Mouse (Mus musculus): Measurements from ENCODE around the gene Ctsw.

Gene Ctsw

GRCm38 (mm10) chr19:5463212-5463611, 5.1 kb downstream of the Ctsw start:
- DNase-seq (ENCODE audit: low spot score), result no peak

- DNase-seq (ENCODE audit: low spot score), result no peak
Measured at GRCm38 (mm10) chr19:5461411-5461810, 6.9 kb downstream of the Ctsw start.

- peak; percentile 85 for DNase-seq (ENCODE audit: low spot score)
Measured at GRCm38 (mm10) chr19:5460465-5460911, 7.8 kb downstream of the Ctsw start, which contains the start of gene Fibp. Gene Fibp, plus strand, starts transcription at chr19:5460615.

GRCm38 (mm10) chr19:5459896-5460295, 8.4 kb downstream of the Ctsw start:
- DNase-seq (ENCODE audit: low spot score), result no peak

DNA sequence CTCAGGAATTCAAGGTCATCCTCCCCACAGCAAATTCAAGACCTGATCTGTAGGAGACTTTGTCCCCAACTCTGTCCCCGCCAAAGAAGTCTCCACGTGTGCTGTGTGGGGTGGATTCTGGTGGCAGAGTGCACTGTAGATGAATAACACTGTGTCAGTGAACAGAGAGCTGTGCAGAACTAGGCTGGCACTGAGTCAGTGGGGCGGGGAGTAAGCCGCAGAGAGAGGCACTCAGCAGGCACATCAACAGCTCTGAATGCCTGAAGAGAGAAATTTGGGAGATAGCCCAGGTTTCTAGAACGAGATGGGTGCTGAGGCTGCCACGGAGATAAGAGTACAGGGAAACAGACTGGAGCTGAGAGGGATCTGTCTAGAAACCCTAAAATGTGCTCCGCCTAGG, 9.3 kb downstream of the Ctsw start:
- DNase-seq (ENCODE audit: low spot score), result no peak

DNA sequence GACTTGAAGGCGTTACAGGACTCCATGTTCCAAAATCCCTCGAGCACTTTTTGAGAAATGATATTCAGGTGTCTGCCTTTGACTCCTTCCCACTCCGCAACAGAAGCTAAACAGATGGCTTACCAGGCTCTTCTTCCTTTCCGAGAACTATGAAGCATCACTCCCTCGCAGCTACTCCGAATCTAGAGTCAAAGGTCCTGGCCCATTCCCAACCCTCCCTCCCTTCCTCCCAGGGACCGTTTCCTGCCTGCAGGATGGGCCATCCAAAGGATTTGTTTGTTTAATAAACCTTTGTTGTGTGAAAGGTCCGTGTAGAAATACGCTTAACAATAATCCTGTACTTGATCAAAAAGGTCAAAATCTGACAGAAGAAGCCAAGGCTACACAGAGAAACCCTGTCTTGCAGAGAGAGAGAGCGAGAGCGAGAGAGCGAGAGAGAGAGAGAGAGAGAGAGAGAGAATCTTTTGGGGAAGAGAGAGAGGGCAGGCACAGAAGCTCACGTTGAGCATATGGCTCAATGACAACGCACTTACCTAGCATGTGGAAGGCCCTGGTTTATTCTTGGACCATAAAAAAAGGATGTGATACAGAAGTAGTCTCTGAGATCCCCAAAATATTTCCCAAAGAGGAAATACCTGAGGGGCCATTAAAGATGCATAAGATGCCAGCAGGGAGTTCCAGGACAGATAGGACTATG, 10.4 kb downstream of the Ctsw start, which contains the start of gene Ccdc85b:
Ccdc85b (minus strand) TSS at position 149 of the 697 bp plus-strand sequence.
- DNase-seq (ENCODE audit: low spot score), result no peak

DNA sequence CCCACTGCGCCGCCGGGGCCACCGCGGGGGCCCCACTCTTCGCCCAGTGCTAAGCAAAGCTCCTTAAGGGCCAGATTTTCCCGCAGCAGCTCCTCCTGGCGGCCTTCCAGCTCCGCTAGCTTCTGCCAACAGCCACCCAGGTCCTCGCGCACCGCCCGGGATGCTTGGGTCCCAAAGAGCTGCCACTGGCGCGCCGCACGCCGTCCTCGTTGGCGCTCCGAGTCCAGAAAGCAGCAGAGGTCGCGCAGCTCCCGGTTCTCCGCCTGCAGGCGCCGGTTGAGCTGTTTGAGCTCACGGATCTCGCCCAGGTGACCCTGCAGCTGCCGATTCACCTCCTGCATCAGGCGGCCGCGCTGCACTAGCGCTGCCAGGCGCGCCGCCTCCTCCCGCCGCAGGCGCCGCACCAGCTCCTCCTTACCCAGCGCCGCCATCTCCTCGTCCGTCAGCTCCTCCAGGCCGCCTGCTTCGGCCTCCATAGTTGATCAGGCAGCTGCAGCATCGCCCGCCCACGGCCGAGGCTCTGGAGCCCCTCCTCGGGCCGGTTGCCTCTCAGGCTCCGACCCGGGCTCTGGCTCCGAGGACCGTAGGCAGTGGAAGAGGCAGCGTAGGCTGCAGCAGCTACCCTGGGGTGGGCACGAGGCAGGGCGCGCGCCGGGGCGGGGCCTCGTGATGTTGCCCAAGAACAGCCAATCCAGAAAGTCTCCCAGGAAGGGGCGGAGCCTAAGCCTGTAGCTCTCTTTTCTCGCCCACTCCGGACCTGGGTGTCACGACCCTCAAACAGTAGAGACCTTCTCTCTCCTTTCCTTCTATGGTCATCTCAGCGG, 11.2 kb downstream of the Ctsw start:
- peak; percentile 88 for DNase-seq (ENCODE audit: low spot score)

GRCm38 (mm10) chr19:5456241-5456921, 11.9 kb downstream of the Ctsw start:
- no peak for DNase-seq (ENCODE audit: low spot score)

- no peak for DNase-seq (ENCODE audit: low spot score)
Measured at GRCm38 (mm10) chr19:5455568-5455967, 12.7 kb downstream of the Ctsw start.

- no peak for DNase-seq (ENCODE audit: low spot score)
Measured at GRCm38 (mm10) chr19:5455037-5455436, 13.3 kb downstream of the Ctsw start.

DNA sequence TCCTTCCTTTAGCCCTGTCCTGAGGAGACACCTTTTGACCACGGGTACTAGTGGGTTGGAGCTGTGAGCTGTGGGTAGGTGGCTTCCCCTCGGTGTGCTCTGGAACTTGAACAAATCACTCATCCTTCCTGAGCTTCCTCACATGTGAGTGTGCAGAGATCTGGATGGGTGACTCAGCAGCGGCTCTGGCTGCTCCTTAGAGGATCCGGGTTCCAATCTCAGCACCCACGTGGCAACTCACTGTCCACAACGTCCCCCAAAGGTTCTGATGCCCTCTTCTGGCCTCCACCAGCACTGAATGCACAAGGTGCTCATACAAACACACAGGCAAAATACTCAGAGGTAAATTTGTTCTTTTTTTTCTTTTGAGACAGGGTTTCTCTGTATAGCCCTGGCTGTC, 16.5 kb downstream of the Ctsw start:
- no peak for DNase-seq (ENCODE audit: low spot score)

- no peak for DNase-seq (ENCODE audit: low spot score)
Measured at GRCm38 (mm10) chr19:5449673-5450072, 18.6 kb downstream of the Ctsw start.

DNA sequence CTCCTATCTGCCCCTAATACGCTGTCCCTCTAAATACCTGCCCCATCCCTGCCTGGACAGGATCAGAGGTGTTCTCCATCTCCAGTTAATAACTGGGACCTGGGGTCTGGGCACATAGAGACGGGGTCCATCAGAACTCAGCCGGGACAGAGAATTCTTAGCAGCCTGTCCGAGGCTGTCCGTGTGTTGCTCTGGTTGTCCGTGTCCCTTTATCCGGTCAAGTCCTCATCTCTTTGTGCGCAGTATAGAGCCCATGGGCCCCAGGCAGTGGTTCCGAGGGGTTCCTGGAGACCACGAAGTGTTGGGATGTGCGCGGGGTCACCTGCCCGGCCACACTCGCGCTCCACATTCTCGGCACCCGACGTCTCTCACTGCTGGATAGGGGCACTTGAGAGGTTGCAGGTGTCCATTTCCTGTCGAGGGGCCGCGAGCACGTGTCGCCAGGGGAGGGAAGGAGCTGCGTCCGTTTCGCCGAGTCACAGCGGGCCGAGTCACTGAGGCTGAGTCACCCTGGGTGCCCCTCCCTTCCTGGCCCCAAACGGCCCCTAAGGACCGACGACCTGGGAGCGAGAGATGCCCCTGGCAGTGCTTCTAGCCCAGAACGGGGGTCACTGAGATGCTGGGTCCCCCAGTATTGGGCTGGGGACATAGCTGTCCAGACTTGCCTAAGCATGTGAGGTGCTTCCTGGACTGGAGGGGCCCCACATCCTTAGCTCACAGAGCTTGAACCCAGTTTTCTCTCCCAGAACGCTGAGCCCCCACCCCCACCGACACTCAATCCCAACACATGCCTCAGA, 19.8 kb downstream of the Ctsw start:
- DNase-seq (ENCODE audit: low spot score), result peak; percentile 33

GRCm38 (mm10) chr19:5447515-5448353, 20.6 kb downstream of the Ctsw start, which contains the start of gene Fosl1:
Gene Fosl1, plus strand, starts transcription at chr19:5447547.
- DNase-seq (ENCODE audit: low spot score), result peak; percentile 88

GRCm38 (mm10) chr19:5445747-5446146, 22.6 kb downstream of the Ctsw start:
- no peak for DNase-seq (ENCODE audit: low spot score)

DNA sequence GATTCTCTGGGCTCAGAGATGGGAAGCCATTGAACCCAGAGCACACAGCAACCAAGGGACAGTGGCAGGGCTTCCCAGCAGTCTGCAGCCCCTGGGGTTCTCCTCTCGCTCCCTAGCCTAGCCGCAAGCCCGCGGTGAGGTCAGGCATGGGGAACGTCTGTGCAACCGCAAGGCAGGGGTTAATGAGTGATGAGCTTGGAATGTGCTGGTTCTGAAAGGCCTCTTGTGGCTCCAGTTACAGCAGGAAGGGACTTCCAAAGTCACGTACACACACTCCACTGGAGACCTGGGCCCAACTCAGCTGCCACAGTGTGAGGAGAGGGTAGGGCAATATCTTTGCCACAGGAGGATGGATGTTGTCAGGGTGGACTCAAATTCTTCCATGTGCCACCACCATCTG, 23.4 kb downstream of the Ctsw start:
- no peak for DNase-seq (ENCODE audit: low spot score)

DNA sequence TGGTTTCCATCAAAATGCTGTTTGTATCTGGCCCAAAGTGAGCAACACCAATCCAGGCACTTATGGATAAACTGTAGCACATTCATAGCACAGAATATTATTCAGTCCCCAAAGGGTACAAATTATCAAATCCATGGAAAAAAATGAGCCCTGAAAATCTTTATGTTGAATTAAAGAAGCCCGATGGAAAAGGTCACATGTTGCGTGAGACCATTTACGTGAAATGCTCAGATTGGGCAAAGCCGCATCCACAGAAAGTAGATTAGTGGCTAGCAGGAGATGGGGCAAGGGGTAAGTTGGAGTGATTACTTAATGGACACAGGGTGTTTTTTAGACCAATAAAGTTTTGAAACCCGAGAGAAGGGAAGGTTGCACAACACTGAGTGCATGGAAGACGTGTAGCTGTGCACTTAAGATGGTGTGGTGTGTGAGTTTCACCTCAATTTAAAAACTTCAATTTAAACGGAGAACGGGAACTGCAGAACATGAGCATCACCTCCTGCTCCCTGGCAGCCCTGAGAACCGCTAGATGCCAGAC, 23.9 kb downstream of the Ctsw start:
- no peak for DNase-seq (ENCODE audit: low spot score)

DNA sequence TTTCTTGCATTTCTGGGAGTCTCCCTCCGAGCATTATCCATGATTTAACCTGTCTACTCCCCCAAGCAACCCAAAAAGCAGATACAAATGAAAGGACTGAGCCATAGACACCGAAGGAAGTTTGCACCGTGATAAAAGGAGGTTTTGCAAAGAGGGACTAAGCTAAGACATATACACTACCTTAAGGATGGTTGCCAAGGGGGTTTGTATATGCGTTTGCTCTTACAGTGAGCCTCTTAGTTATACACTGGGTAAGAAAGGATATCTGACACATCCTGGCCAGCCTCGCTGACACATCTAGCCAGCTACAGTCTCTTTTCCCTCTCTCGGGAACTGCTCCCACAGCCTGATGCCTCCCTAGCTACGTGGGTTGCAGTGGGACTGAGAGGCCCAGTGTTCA, 34.4 kb downstream of the Ctsw start:
- DNase-seq (ENCODE audit: low spot score), result no peak

DNA sequence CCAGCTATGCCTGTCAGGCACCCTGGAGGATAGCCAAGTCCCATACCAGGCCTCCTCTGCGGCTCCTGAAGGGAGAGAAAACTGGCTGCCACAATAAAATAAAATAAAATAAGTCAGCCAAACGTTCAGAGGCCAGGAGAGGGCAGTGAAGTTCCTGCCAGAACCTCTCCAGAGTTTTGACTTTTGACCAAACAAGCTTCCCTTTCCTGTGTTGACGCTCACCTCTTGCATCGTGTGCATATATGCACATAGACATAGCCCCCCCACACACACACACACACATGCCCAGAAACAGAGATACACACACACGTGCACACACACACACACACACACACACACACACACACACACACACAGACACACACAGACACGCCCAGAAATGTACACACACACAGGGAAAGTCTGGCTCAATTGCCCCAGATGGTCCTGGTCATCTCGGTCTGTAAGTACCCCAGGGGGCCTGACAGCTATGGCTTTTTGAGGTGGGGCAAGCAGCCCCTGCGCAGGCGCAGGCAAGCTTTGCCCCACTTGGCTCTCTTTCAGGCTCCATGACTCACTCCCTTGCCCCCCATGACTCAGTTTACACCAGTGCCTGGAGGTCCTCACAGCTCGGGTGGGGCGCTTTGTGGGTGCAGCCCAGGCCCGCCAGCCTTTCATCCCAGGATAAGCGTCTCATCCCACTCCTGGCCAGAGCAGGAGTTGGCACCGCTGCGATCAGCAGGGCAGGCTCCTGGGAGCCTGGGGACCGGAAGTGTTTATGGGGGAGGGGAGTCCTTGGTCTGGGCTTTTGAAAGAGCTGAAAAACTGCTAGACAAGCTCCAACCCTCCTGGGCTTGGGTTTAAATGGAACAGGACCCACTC, 35.1 kb downstream of the Ctsw start:
- peak; percentile 65 for DNase-seq (ENCODE audit: low spot score)

Measured in T-cell, adult 2 months (primary cell).